Mouse (Mus musculus) erythroblast, embryonic 14.5 days (primary cell): ENCODE measurements around the gene Chrdl1.

Source experiments
- GATA1 ChIP-seq: IDR thresholded peaks from 2 replicates; pipeline ENCODE4 v1.6.1; 2012; ENCODE audit warnings: low read length, inconsistent platforms, mixed read lengths
- TAL1 ChIP-seq: IDR thresholded peaks from 3 replicates; pipeline ENCODE4 v1.6.1; 2012; ENCODE audit warnings: low read length, inconsistent platforms, mixed read lengths

GRCm38 (mm10) chrX:143393791-143394369, at the start of gene Chrdl1:
- no peak for TF ChIP-seq GATA1
- TF ChIP-seq TAL1, result no peak
